Mouse (Mus musculus): ENCODE measurements at regions not wholly inside any gene's neighbourhood (a gene's known extent, or its start where the extent isn't known, plus 50 kb on each side); places are given as distances from the start of the nearest gene placed in this dataset.
A peak's percentile ranks its signal among the peaks of the same experiment; 100 is the strongest.
"Not testable (repeated sequence)": the region's sequence is repeated elsewhere in the genome, so short reads cannot be mapped to it uniquely, and the experiment has no call there.

DNA sequence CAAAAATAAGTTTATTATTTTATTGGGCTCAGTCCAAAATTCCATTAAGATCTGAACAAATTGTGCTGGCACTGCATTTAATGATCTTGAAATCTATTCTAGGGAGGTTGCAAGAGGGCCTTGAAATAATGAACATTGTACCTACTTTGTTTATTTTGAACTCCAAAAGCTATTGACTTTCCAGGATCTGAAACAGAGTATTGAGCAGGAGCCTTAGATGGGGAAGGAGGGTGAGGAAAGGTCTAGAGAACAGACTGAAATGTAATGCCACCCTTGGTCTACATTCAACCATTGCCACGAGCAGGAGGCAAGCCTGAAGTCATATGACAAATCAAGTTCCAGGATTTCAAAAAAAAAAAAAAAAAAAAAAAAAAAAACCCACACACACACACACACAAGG is 1028.9 kb upstream of the Gje1 start:
- Histone ChIP-seq H3K9me3 (replicated peaks) (no peaks in the 10 kb centered on the region), H3K36me3 (replicated peaks) (no peaks in the 10 kb centered on the region), H3K27me3 (ENCODE audit: insufficient read depth, low read length) (no peaks in the 10 kb centered on the region), H3K4me1 (ENCODE audit: insufficient read depth, low read depth, low read length) (no peaks in the 10 kb centered on the region), H3K4me3 (ENCODE audit: low read depth, low read length) (no peak overlapping the region)
- no peak for TF ChIP-seq GATA2 (IDR thresholded peaks at IDR 0.05; ENCODE audit: borderline replicate concordance, low read depth, low read length)
- no peak for TF ChIP-seq GATA1 (IDR thresholded peaks at IDR 0.05; ENCODE audit: borderline replicate concordance, low read length)
- no peak for TF ChIP-seq POLR2AphosphoS5 (IDR thresholded peaks at IDR 0.05; ENCODE audit: insufficient replicate concordance, low read depth, low read length)
- TF ChIP-seq CTCF (IDR thresholded peaks at IDR 0.05; ENCODE audit: low read depth, low read length): no peak
- no peak for TF ChIP-seq TAL1 (conservative IDR thresholded peaks at IDR 0.05; ENCODE audit: low read depth, low read length)
- DNase-seq (ENCODE audit: low spot score): no peak
- no peak for ATAC-seq (ENCODE audit: extremely low read depth, insufficient number of reproducible peaks, low FRiP score, poor library complexity, severe bottlenecking)

DNA sequence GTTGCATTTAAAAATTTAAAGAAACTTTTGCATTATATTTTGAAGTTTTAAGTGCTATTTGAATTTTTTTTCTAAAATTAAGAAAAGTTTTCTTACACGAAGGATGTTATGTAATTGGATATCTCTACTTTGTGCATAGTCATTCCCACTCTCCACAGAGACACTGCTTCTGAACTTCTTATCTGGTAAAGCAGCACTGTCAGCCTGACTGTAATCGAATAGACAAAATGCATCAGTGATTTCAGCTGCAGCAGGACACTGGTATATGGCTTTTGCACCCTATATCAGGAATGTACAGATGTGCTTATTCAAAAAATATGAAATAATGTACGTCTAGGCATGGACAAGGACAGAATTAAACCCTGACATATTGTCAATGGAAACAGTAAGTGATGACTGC is 1020.6 kb upstream of the Gje1 start:
- TF ChIP-seq POLR2AphosphoS5 (IDR thresholded peaks at IDR 0.05; ENCODE audit: insufficient replicate concordance, low read depth, low read length) (no peak), GATA2 (IDR thresholded peaks at IDR 0.05; ENCODE audit: borderline replicate concordance, low read depth, low read length) (no peak), CTCF (IDR thresholded peaks at IDR 0.05; ENCODE audit: low read depth, low read length) (no peak), TAL1 (conservative IDR thresholded peaks at IDR 0.05; ENCODE audit: low read depth, low read length) (no peak), GATA1 (IDR thresholded peaks at IDR 0.05; ENCODE audit: borderline replicate concordance, low read length) (no peak)
- ATAC-seq (ENCODE audit: extremely low read depth, insufficient number of reproducible peaks, low FRiP score, poor library complexity, severe bottlenecking) (peak; percentile 63), DNase-seq (ENCODE audit: low spot score) (no peak)
- Histone ChIP-seq H3K4me1 (ENCODE audit: insufficient read depth, low read depth, low read length) (no peaks in the 10 kb centered on the region), H3K9me3 (replicated peaks) (no peaks in the 10 kb centered on the region), H3K4me3 (ENCODE audit: low read depth, low read length) (no peak overlapping the region), H3K27me3 (ENCODE audit: insufficient read depth, low read length) (no peaks in the 10 kb centered on the region), H3K36me3 (replicated peaks) (no peaks in the 10 kb centered on the region)

DNA sequence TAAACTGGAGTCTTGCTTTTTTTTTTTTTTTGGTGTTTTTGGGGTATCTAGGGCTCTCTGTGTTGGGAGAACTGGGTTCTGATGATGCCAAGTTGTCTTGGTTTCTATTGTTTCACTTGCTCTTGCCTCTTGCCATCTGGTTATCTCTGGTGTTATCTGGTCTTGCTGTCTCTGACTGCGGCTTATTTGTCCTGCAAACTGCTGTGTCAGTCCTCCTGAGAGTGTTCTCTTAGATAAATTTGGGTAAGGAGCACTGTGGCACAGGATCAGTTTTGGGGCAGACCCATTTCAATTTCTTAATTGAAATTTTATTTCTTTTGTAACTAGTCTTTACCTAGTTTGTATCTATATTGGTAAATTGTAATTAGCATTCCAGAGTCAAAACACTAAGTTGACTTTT is 1013.3 kb upstream of the Gje1 start:
- ATAC-seq (ENCODE audit: extremely low read depth, insufficient number of reproducible peaks, low FRiP score, poor library complexity, severe bottlenecking): no peak
- no peak overlapping the region for H3K4me3 ChIP-seq (ENCODE audit: low read depth, low read length)
- H3K27me3 ChIP-seq (ENCODE audit: insufficient read depth, low read length): no peaks in the 10 kb centered on the region
- H3K4me1 ChIP-seq (ENCODE audit: insufficient read depth, low read depth, low read length): no peaks in the 10 kb centered on the region
- TF ChIP-seq TAL1 (conservative IDR thresholded peaks at IDR 0.05; ENCODE audit: low read depth, low read length): no peak
- no peak for TF ChIP-seq CTCF (IDR thresholded peaks at IDR 0.05; ENCODE audit: low read depth, low read length)
- TF ChIP-seq POLR2AphosphoS5 (IDR thresholded peaks at IDR 0.05; ENCODE audit: insufficient replicate concordance, low read depth, low read length): no peak
- TF ChIP-seq GATA1 (IDR thresholded peaks at IDR 0.05; ENCODE audit: borderline replicate concordance, low read length): no peak
- TF ChIP-seq GATA2 (IDR thresholded peaks at IDR 0.05; ENCODE audit: borderline replicate concordance, low read depth, low read length): no peak
- no peaks in the 10 kb centered on the region for H3K36me3 ChIP-seq (replicated peaks)
- no peaks in the 10 kb centered on the region for H3K9me3 ChIP-seq (replicated peaks)
- DNase-seq (ENCODE audit: low spot score): no peak

DNA sequence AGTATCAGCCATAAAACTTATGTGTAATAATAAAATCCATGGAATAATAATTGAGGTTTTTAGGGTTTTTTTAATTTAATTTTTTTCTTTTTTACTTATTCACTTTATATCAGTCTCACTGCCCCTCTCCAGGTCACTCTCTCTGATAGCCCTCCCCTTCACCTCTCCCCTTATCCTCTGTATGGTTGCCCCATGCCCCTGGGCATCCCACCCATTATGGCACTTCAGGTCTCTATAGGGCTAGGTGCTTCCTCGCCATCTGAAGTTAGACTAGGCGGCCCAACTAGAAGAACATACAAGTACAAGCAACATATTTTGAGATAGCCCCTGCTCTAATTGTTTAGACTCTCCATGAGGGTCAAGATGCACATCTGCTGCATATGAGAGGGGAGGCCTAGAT is 979.9 kb upstream of the Gje1 start:
- H3K4me1 ChIP-seq (ENCODE audit: insufficient read depth, low read depth, low read length): no peaks in the 10 kb centered on the region
- ATAC-seq (ENCODE audit: extremely low read depth, insufficient number of reproducible peaks, low FRiP score, poor library complexity, severe bottlenecking) (no peak), DNase-seq (ENCODE audit: low spot score) (no peak)
- H3K36me3 ChIP-seq (replicated peaks): no peaks in the 10 kb centered on the region
- H3K27me3 ChIP-seq (ENCODE audit: insufficient read depth, low read length): no peaks in the 10 kb centered on the region
- TF ChIP-seq GATA1 (IDR thresholded peaks at IDR 0.05; ENCODE audit: borderline replicate concordance, low read length) (no peak), TAL1 (conservative IDR thresholded peaks at IDR 0.05; ENCODE audit: low read depth, low read length) (no peak), CTCF (IDR thresholded peaks at IDR 0.05; ENCODE audit: low read depth, low read length) (no peak), GATA2 (IDR thresholded peaks at IDR 0.05; ENCODE audit: borderline replicate concordance, low read depth, low read length) (no peak), POLR2AphosphoS5 (IDR thresholded peaks at IDR 0.05; ENCODE audit: insufficient replicate concordance, low read depth, low read length) (no peak)
- no peak overlapping the region for H3K4me3 ChIP-seq (ENCODE audit: low read depth, low read length)
- H3K9me3 ChIP-seq (replicated peaks): no peaks in the 10 kb centered on the region

DNA sequence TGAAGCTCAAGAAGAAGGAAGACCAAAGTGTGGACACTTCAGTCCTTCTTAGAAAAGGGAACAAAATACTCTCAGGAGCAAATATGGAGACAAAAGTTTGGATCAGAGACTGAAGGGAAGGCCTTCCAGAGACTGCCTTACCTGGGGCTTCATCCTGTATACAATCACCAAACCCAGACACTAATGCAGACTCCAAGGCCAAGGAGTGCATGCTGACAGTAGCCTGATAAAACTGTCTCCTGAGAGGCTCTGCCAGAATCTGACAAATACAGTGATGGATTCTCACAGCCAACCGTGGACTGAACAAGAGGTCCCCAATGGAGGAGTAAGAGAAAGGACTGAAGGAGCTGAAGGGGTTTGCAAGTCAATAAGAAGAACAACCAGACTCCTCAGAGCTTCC is 979.0 kb upstream of the Gje1 start:
- H3K27me3 ChIP-seq (ENCODE audit: insufficient read depth, low read length): no peaks in the 10 kb centered on the region
- TF ChIP-seq GATA1 (IDR thresholded peaks at IDR 0.05; ENCODE audit: borderline replicate concordance, low read length): no peak
- no peak for TF ChIP-seq TAL1 (conservative IDR thresholded peaks at IDR 0.05; ENCODE audit: low read depth, low read length)
- no peak for TF ChIP-seq GATA2 (IDR thresholded peaks at IDR 0.05; ENCODE audit: borderline replicate concordance, low read depth, low read length)
- TF ChIP-seq POLR2AphosphoS5 (IDR thresholded peaks at IDR 0.05; ENCODE audit: insufficient replicate concordance, low read depth, low read length): no peak
- no peak for TF ChIP-seq CTCF (IDR thresholded peaks at IDR 0.05; ENCODE audit: low read depth, low read length)
- no peak for ATAC-seq (ENCODE audit: extremely low read depth, insufficient number of reproducible peaks, low FRiP score, poor library complexity, severe bottlenecking)

DNA sequence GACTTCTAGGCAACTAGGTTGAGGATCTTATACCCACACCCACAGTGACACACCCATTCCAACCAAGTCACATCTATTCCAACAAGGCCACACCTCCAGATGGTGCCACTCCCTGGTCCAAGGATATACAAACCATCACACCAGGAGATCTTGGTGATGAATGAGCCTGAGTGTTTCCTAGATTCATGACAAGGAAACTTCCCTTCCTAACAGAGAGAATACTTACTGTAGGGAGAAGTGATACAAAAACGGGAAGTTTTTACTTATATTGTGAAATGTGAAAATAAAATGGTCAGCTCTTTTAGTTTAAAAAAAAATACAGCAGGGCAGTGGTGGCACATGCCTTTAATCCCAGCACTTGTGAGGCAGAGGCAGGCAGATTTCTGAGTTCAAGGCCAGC is 953.6 kb upstream of the Gje1 start:
- H3K4me1 ChIP-seq (ENCODE audit: insufficient read depth, low read depth, low read length); ATAC-seq (ENCODE audit: extremely low read depth, insufficient number of reproducible peaks, low FRiP score, poor library complexity, severe bottlenecking); DNase-seq (ENCODE audit: low spot score): not testable (repeated sequence)

More for the DNA sequence above, 979.0 kb upstream of the Gje1 start:
- Histone ChIP-seq H3K36me3 (replicated peaks) (no peaks in the 10 kb centered on the region), H3K9me3 (replicated peaks) (no peaks in the 10 kb centered on the region), H3K4me1 (ENCODE audit: insufficient read depth, low read depth, low read length) (no peaks in the 10 kb centered on the region), H3K4me3 (ENCODE audit: low read depth, low read length) (no peak overlapping the region)
- no peak for DNase-seq (ENCODE audit: low spot score)

More for the DNA sequence above, 953.6 kb upstream of the Gje1 start:
- not testable (repeated sequence) for H3K4me3 ChIP-seq (ENCODE audit: low read depth, low read length); H3K27me3 ChIP-seq (ENCODE audit: insufficient read depth, low read length); H3K9me3 ChIP-seq (replicated peaks); H3K36me3 ChIP-seq (replicated peaks)
